Mouse (Mus musculus) ES-Bruce4 (cell line): ENCODE measurements around the gene Klhdc9.

Experiments used
- CTCF ChIP-seq: IDR thresholded peaks from one replicate; pipeline ENCODE4 v1.8.1; 2011; ENCODE audit warnings: low read depth, low read length
- EP300 ChIP-seq: IDR thresholded peaks from 2 replicates; pipeline ENCODE4 v1.6.1; 2011; ENCODE audit warnings: low read depth, low read length; ENCODE audit not compliant: insufficient read depth

DNA sequence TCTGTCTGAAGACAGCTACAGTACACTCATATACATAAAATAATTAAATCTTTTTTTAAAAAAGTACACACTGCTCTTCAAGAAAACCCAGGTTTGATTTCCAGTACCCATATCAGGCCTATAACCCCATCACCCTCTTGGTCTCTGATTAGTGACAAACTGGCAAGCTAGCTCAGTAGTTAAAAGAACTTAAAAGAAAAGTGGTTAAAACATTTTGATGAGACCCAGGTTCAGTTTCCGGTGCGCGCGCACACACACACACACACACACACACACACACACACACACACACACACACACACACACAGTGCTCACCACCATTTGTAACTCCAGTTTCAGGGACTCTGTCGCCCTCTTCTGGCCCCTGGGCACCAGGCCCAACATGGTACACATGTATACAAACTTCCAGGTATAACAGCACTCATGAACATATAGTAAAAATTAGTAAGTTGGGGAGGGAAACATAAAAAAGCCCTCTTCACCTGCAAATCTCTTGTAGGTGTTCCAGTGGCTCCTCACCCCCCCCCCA, 4.7 kb downstream of the Klhdc9 start:
- TF ChIP-seq CTCF (peak; percentile 64), EP300 (no peak)
